Mouse (Mus musculus) olfactory bulb, adult 2 months (tissue): ENCODE data around the gene Slc15a1.

Experiments used
- CTCF ChIP-seq: fragments of 200-500 bp; IDR thresholded peaks from 2 replicates; pipeline ENCODE4 v1.5.1; 2012; ENCODE audit warnings: low read depth, mild to moderate bottlenecking, low read length, moderate library complexity; ENCODE audit not compliant: insufficient read depth
- POLR2A ChIP-seq: fragments of 200-500 bp; IDR thresholded peaks from 2 replicates; pipeline ENCODE4 v1.6.1; 2012; ENCODE audit warnings: mild to moderate bottlenecking, low read depth, low read length, moderate library complexity; ENCODE audit not compliant: insufficient read depth

DNA sequence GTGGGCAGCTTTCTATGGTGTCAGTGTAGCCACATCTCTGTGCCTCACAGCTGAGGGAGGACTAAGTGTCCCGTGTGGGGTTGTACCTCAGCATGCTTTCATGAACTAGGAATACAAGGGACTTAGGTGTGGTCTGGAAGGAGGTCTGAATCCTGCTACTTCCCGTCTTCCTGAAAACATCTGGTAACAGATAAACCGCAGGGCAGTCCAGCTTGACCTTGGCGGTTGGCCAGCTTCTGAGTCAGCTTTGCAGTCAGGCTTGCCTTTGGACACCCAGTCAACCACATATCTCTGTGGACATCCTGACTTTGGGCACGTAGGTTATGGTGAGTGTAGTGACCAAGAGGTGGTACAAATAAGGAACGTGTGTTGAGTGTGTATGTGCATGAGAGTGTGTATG, 68.0 kb downstream of the Slc15a1 start:
- TF ChIP-seq POLR2A (no peak), CTCF (no peak)
